Mouse (Mus musculus) liver, adult 2 months (tissue): ENCODE data around the gene Sult1b1. TPM values are rescaled to one million over a fixed set of nuclear protein-coding genes. Genes with fewer than 3 reads are reported as not detected.
"Not testable (repeated sequence)": the region's sequence is repeated elsewhere in the genome, so short reads cannot be mapped to it uniquely, and the experiment has no call there.

Source experiments
- DNase-seq: peaks from one replicate; pipeline ENCODE4 v3.0.0-alpha.2; 2011; ENCODE audit warnings: low read depth, low spot score; ENCODE audit errors: extremely low read depth
- H3K27ac ChIP-seq: fragments of 200-500 bp; replicated peaks from 2 replicates; pipeline ENCODE4 v1.5.1; 2012; ENCODE audit warnings: low read depth, mild to moderate bottlenecking, control low read depth, inconsistent platforms, low read length; ENCODE audit not compliant: insufficient read depth
- H3K27me3 ChIP-seq: fragments of 200-500 bp; 2 replicates; pipeline ENCODE4 v1.6.1; 2012; ENCODE audit warnings: mild to moderate bottlenecking, moderate library complexity, low read length, inconsistent platforms; ENCODE audit not compliant: control insufficient read depth, insufficient read depth
- H3K36me3 ChIP-seq: fragments of 200-500 bp; 2 replicates; pipeline ENCODE4 v1.6.1; 2012; ENCODE audit warnings: low read length, inconsistent platforms; ENCODE audit not compliant: control insufficient read depth, insufficient read depth
- H3K4me1 ChIP-seq: fragments of 200-500 bp; 2 replicates; pipeline ENCODE4 v1.6.1; 2011; ENCODE audit warnings: low read length; ENCODE audit not compliant: control insufficient read depth, insufficient read depth
- H3K4me3 ChIP-seq: fragments of 200-500 bp; 2 replicates; pipeline ENCODE4 v1.5.1; 2011; ENCODE audit warnings: low read depth, mild to moderate bottlenecking, control low read depth, low read length, moderate library complexity; ENCODE audit not compliant: insufficient read depth
- H3K79me2 ChIP-seq: fragments of 200-500 bp; 2 replicates; pipeline ENCODE4 v1.6.1; 2012; ENCODE audit warnings: inconsistent platforms, mild to moderate bottlenecking, low read length, moderate library complexity; ENCODE audit not compliant: control insufficient read depth, insufficient read depth
- H3K9ac ChIP-seq: fragments of 200-500 bp; 2 replicates; pipeline ENCODE4 v1.6.1; 2012; ENCODE audit warnings: low read depth, mild to moderate bottlenecking, control low read depth, inconsistent platforms, low read length
- CTCF ChIP-seq: fragments of 200-500 bp; IDR thresholded peaks from 2 replicates; pipeline ENCODE4 v1.5.1; 2011; ENCODE audit warnings: low read depth, low read length, control low read depth
- POLR2A ChIP-seq: fragments of 200-500 bp; IDR thresholded peaks from 2 replicates; pipeline ENCODE4 v1.6.1; 2011; ENCODE audit warnings: low read length, control low read depth; ENCODE audit not compliant: insufficient read depth; ENCODE audit errors: extremely low read depth
- WGBS: fragments of 180-500 bp; shearing (Covaris S2); methylation state at CpG from one replicate; pipeline ENCODE4 v1.1.7; 2018; 5-methylcytosine and 5-hydroxymethylcytosine counted together
- polyA plus RNA-seq: library from polyadenylated mRNA; depleted of rRNA; stranded (reverse); fragments of >200 nt; gene quantifications from 2 replicates; pipeline ENCODE4 v1.2.3, GENCODE M21; 2012
- total RNA-seq: library from RNA; depleted of rRNA; stranded (reverse); fragments of >200 nt; gene quantifications from 2 replicates; pipeline ENCODE4 v1.2.3, GENCODE M21; 2014

Gene Sult1b1
- total and polyA plus RNA-seq, 2 experiments: 1.9 to 36.1 TPM

- peak overlapping the region; percentile 78 for H3K27ac ChIP-seq
- H3K9ac ChIP-seq: no peak overlapping the region
- no peaks in the 10 kb centered on the region; the same call in 1 of the 2 replicates for H3K79me2 ChIP-seq
- WGBS: 16% methylated on average over 2 of the region's 2 CpGs
- H3K36me3 ChIP-seq: no peaks in the 10 kb centered on the region; the same call in 1 of the 2 replicates
- no peaks in the 10 kb centered on the region for H3K27me3 ChIP-seq
- no peak overlapping the region for H3K4me3 ChIP-seq
- peaks cover 1% of the 10 kb centered on the region; the same call in 1 of the 2 replicates for H3K4me1 ChIP-seq
- DNase-seq: peak; percentile 93
- TF ChIP-seq POLR2A: no peak
- no peak for TF ChIP-seq CTCF
Observed at GRCm38 (mm10) chr5:87532288-87532687, 5.7 kb downstream of the Sult1b1 start.

DNA sequence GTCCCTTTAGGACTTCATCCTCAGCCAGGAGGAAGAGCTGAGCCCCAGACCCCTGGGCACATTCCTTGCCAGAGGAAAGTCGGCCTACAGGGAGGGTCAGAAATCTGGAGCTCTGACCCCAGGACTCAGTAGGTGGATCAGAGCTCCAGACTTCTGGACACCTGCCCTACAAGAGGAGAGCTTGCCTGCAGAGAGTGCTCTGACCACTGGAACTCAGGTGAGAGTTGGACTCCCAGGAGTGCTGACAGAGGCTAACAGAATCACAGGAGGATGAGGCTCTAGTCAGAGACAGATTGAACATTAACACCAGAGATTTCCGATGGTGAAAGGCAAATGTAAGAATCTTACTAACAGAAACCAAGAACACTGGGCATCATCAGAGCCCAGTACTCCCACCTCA lies 14.4 kb downstream of the Sult1b1 start:
- H3K27me3 ChIP-seq, H3K4me3 ChIP-seq, DNase-seq, H3K27ac ChIP-seq, H3K36me3 ChIP-seq, H3K4me1 ChIP-seq, H3K79me2 ChIP-seq, H3K9ac ChIP-seq: not testable (repeated sequence)
- WGBS: 88% methylated on average over 2 of the region's 2 CpGs

- DNase-seq: peak; percentile 13
- Histone ChIP-seq H3K36me3 (no peaks in the 10 kb centered on the region), H3K4me1 (no peaks in the 10 kb centered on the region), H3K27me3 (no peaks in the 10 kb centered on the region), H3K79me2 (no peaks in the 10 kb centered on the region), H3K27ac (no peak overlapping the region), H3K9ac (no peak overlapping the region), H3K4me3 (no peak overlapping the region)
- TF ChIP-seq CTCF (no peak), POLR2A (no peak)
- 70% methylated on average over 4 of the region's 4 CpGs for WGBS
Observed at GRCm38 (mm10) chr5:87505776-87506458, 32.1 kb downstream of the Sult1b1 start.

- no peaks in the 10 kb centered on the region for H3K27me3 ChIP-seq
- no peak for TF ChIP-seq POLR2A
- no peak for TF ChIP-seq CTCF
- no peak for DNase-seq
- no peak overlapping the region for H3K9ac ChIP-seq
- peaks cover 4% of the 10 kb centered on the region; the same call in 1 of the 2 replicates for H3K4me1 ChIP-seq
- WGBS: 79% methylated on average over 1 of the region's 1 CpGs
- H3K27ac ChIP-seq: no peak overlapping the region
- no peaks in the 10 kb centered on the region for H3K79me2 ChIP-seq
- H3K4me3 ChIP-seq: no peak overlapping the region
- H3K36me3 ChIP-seq: no peaks in the 10 kb centered on the region
Observed at GRCm38 (mm10) chr5:87502687-87503086, 35.3 kb downstream of the Sult1b1 start.

GRCm38 (mm10) chr5:87499341-87499740 lies 38.7 kb downstream of the Sult1b1 start:
- peak; percentile 69 for DNase-seq
- Histone ChIP-seq H3K79me2 (no peaks in the 10 kb centered on the region), H3K4me3 (no peak overlapping the region), H3K4me1 (peaks cover 4% of the 10 kb centered on the region; the same call in 1 of the 2 replicates), H3K27ac (peak overlapping the region; percentile 57; the same call in 1 of the 2 replicates), H3K9ac (no peak overlapping the region), H3K36me3 (no peaks in the 10 kb centered on the region), H3K27me3 (no peaks in the 10 kb centered on the region)
- TF ChIP-seq POLR2A: no peak
- TF ChIP-seq CTCF: no peak

DNA sequence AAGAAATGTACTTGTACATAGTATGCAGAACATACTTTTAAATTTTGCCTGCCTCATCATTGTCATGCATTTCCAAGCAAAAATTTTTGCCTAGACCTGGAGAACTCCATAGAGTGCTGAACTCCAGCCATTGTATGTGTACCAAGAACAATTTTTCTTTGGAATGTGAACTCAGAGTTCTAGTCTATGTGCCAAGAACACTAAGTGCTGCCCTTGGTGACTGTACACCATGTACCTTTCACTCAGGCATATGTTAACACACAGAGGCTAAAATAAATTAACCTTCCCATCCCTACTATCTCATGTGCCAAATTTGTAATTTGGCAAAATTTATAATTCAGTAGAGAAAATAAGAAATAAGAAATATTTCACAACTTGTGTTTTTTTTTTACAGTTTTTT lies 39.1 kb downstream of the Sult1b1 start:
- no peak overlapping the region for H3K27ac ChIP-seq
- H3K36me3 ChIP-seq: no peaks in the 10 kb centered on the region
- H3K27me3 ChIP-seq: no peaks in the 10 kb centered on the region
- no peak overlapping the region for H3K4me3 ChIP-seq
- DNase-seq: peak; percentile 80
- peaks cover 4% of the 10 kb centered on the region; the same call in 1 of the 2 replicates for H3K4me1 ChIP-seq
- H3K79me2 ChIP-seq: no peaks in the 10 kb centered on the region
- no peak for TF ChIP-seq CTCF
- no peak for TF ChIP-seq POLR2A
- H3K9ac ChIP-seq: no peak overlapping the region
